Mouse (Mus musculus) liver, embryonic 12.5 days (tissue): ENCODE results near the gene Tmod1. TPM values are rescaled to one million over a fixed set of nuclear protein-coding genes. Genes with fewer than 3 reads are reported as not detected.

Experiments
- ATAC-seq: fragments of 200-750 bp; cut with Nextera tagmentation; 2 replicates; pipeline ENCODE4 v1.8.0; 2017; ENCODE audit warnings: moderate number of reproducible peaks, mild to moderate bottlenecking, moderate library complexity
- H3K27ac ChIP-seq: fragments of 300-500 bp; sonication (generic); 2 replicates; pipeline ENCODE4 v1.5.1; 2016; ENCODE audit warnings: mild to moderate bottlenecking
- H3K27me3 ChIP-seq: fragments of 300-500 bp; sonication (generic); replicated peaks from 2 replicates; pipeline ENCODE4 v1.6.1; 2016; ENCODE audit warnings: mild to moderate bottlenecking, moderate library complexity
- H3K36me3 ChIP-seq: fragments of 300-500 bp; sonication (generic); 2 replicates; pipeline ENCODE4 v1.6.1; 2016; ENCODE audit warnings: mild to moderate bottlenecking, moderate library complexity
- H3K4me1 ChIP-seq: fragments of 300-500 bp; sonication (generic); 2 replicates; pipeline ENCODE4 v1.6.1; 2016
- H3K4me2 ChIP-seq: fragments of 300-500 bp; sonication (generic); 2 replicates; pipeline ENCODE4 v1.6.1; 2016; ENCODE audit warnings: mild to moderate bottlenecking, moderate library complexity
- H3K4me3 ChIP-seq: fragments of 300-500 bp; sonication (generic); 2 replicates; pipeline ENCODE4 v1.5.1; 2016; ENCODE audit warnings: mild to moderate bottlenecking, moderate library complexity
- H3K9ac ChIP-seq: fragments of 300-500 bp; sonication (generic); 2 replicates; pipeline ENCODE4 v1.6.1; 2016; ENCODE audit warnings: mild to moderate bottlenecking, moderate library complexity
- H3K9me3 ChIP-seq: fragments of 300-500 bp; sonication (generic); replicated peaks from 2 replicates; pipeline ENCODE4 v1.6.1; 2016; ENCODE audit warnings: mild to moderate bottlenecking, moderate library complexity
- WGBS: fragments of 180-500 bp; shearing (Covaris S2); methylation state at CpG from one replicate; pipeline ENCODE4 v1.1.7; 2016; ENCODE audit not compliant: insufficient replicate concordance; 5-methylcytosine and 5-hydroxymethylcytosine counted together
- polyA plus RNA-seq: library from polyadenylated mRNA; unstranded; fragments of >200 nt; fragmentation: Nextera tagmentation; extraction: Ambion mirVana; gene quantifications from 2 replicates; pipeline ENCODE4 v1.2.1, GENCODE M21; 2016

Gene Tmod1
- polyA plus RNA-seq, 1 experiment from 2014 or later: 45.3 TPM

- Histone ChIP-seq H3K27ac (0 out of 2 replicates have a peak overlapping the region, but pooled peaks have one; percentile 1), H3K4me2 (peak overlapping the region; percentile 42)
Measured at GRCm38 (mm10) chr4:46032448-46032847, 6.3 kb upstream of the Tmod1 start.

GRCm38 (mm10) chr4:46033197-46033596 is 5.5 kb upstream of the Tmod1 start:
- Histone ChIP-seq H3K4me2 (no peak overlapping the region), H3K36me3 (no peaks in the 10 kb centered on the region), H3K4me3 (no peak overlapping the region), H3K9me3 (no peaks in the 10 kb centered on the region), H3K9ac (no peak overlapping the region), H3K27me3 (peaks cover 24% of the 10 kb centered on the region), H3K27ac (no peak overlapping the region), H3K4me1 (peaks cover 35% of the 10 kb centered on the region)
- 62% methylated on average over 2 of the region's 2 CpGs for WGBS
- ATAC-seq: peak; percentile 66

More at GRCm38 (mm10) chr4:46032448-46032847, 6.3 kb upstream of the Tmod1 start:
- 0 out of 2 replicates have a peak, but pooled peaks have one; percentile 7 for ATAC-seq
- 40% methylated on average over 9 of the region's 9 CpGs for WGBS
- Histone ChIP-seq H3K4me3 (no peak overlapping the region), H3K9me3 (no peaks in the 10 kb centered on the region), H3K36me3 (no peaks in the 10 kb centered on the region), H3K4me1 (peaks cover 36% of the 10 kb centered on the region), H3K27me3 (peaks cover 18% of the 10 kb centered on the region), H3K9ac (0 out of 2 replicates have a peak overlapping the region, but pooled peaks have one; percentile 0)

- Histone ChIP-seq H3K9me3 (no peaks in the 10 kb centered on the region), H3K27me3 (peaks cover 39% of the 10 kb centered on the region), H3K9ac (peak overlapping the region; percentile 98), H3K27ac (peak overlapping the region; percentile 100), H3K36me3 (peaks cover 9% of the 10 kb centered on the region), H3K4me2 (peak overlapping the region; percentile 81), H3K4me3 (peak overlapping the region; percentile 91), H3K4me1 (peaks cover 62% of the 10 kb centered on the region)
- WGBS: 13% methylated on average over 12 of the region's 12 CpGs
- ATAC-seq: no peak
Measured at GRCm38 (mm10) chr4:46038591-46038891, 194 bp upstream of the Tmod1 start.

- Histone ChIP-seq H3K9me3 (no peaks in the 10 kb centered on the region), H3K27me3 (peaks cover 32% of the 10 kb centered on the region), H3K4me1 (peaks cover 74% of the 10 kb centered on the region), H3K4me2 (peak overlapping the region; percentile 81), H3K36me3 (peaks cover 22% of the 10 kb centered on the region), H3K27ac (peak overlapping the region; percentile 100), H3K4me3 (peak overlapping the region; percentile 91), H3K9ac (peak overlapping the region; percentile 98)
- WGBS: 10% methylated on average over 6 of the region's 6 CpGs
- 0 out of 2 replicates have a peak, but pooled peaks have one; percentile 5 for ATAC-seq
Measured at GRCm38 (mm10) chr4:46039899-46040298, 1.2 kb downstream of the Tmod1 start.

- Histone ChIP-seq H3K27ac (peak overlapping the region; percentile 100), H3K4me3 (peak overlapping the region; percentile 91), H3K9me3 (no peaks in the 10 kb centered on the region), H3K9ac (peak overlapping the region; percentile 98), H3K4me2 (peak overlapping the region; percentile 81), H3K36me3 (peaks cover 30% of the 10 kb centered on the region), H3K4me1 (peaks cover 75% of the 10 kb centered on the region), H3K27me3 (peaks cover 32% of the 10 kb centered on the region)
- 2% methylated on average over 9 of the region's 9 CpGs for WGBS
- ATAC-seq: peak; percentile 87
Measured at GRCm38 (mm10) chr4:46040594-46041192, 2.0 kb downstream of the Tmod1 start.

- peak overlapping the region; percentile 98 for H3K9ac ChIP-seq
- peak overlapping the region; percentile 100 for H3K27ac ChIP-seq
- H3K4me3 ChIP-seq: peak overlapping the region; percentile 91
- H3K27me3 ChIP-seq: peaks cover 31% of the 10 kb centered on the region
- WGBS: 7% methylated on average over 7 of the region's 7 CpGs
- H3K4me2 ChIP-seq: peak overlapping the region; percentile 81
- H3K36me3 ChIP-seq: peaks cover 43% of the 10 kb centered on the region
- peak; percentile 60 for ATAC-seq
- H3K4me1 ChIP-seq: peaks cover 72% of the 10 kb centered on the region
- H3K9me3 ChIP-seq: no peaks in the 10 kb centered on the region
Measured at GRCm38 (mm10) chr4:46041761-46042504, 3.2 kb downstream of the Tmod1 start.

- peaks cover 76% of the 10 kb centered on the region for H3K4me1 ChIP-seq
- H3K27me3 ChIP-seq: peaks cover 26% of the 10 kb centered on the region
- H3K4me2 ChIP-seq: peak overlapping the region; percentile 81
- H3K9ac ChIP-seq: peak overlapping the region; percentile 98
- no peaks in the 10 kb centered on the region for H3K9me3 ChIP-seq
- 15% methylated on average over 5 of the region's 5 CpGs for WGBS
- H3K4me3 ChIP-seq: peak overlapping the region; percentile 91
- peak overlapping the region; percentile 100 for H3K27ac ChIP-seq
- ATAC-seq: peak; percentile 68
- H3K36me3 ChIP-seq: peaks cover 48% of the 10 kb centered on the region
Measured at GRCm38 (mm10) chr4:46042505-46042850, 3.7 kb downstream of the Tmod1 start.

GRCm38 (mm10) chr4:46043361-46043760 is 4.6 kb downstream of the Tmod1 start:
- H3K4me3 ChIP-seq: peak overlapping the region; percentile 91
- no peaks in the 10 kb centered on the region for H3K9me3 ChIP-seq
- peak overlapping the region; percentile 98 for H3K9ac ChIP-seq
- 68% methylated on average over 8 of the region's 8 CpGs for WGBS
- peaks cover 57% of the 10 kb centered on the region for H3K36me3 ChIP-seq
- peak overlapping the region; percentile 81 for H3K4me2 ChIP-seq
- peaks cover 20% of the 10 kb centered on the region for H3K27me3 ChIP-seq
- peaks cover 74% of the 10 kb centered on the region for H3K4me1 ChIP-seq
- H3K27ac ChIP-seq: peak overlapping the region; percentile 100; the same call in 1 of the 2 replicates
- ATAC-seq: no peak

GRCm38 (mm10) chr4:46047971-46048370 is 9.2 kb downstream of the Tmod1 start:
- Histone ChIP-seq H3K27ac (no peak overlapping the region), H3K9me3 (no peaks in the 10 kb centered on the region), H3K27me3 (no peaks in the 10 kb centered on the region), H3K4me1 (peaks cover 37% of the 10 kb centered on the region), H3K4me3 (no peak overlapping the region), H3K4me2 (no peak overlapping the region), H3K9ac (no peak overlapping the region), H3K36me3 (peaks cover 100% of the 10 kb centered on the region)
- ATAC-seq: no peak
- WGBS: 80% methylated on average over 4 of the region's 4 CpGs

GRCm38 (mm10) chr4:46048418-46048817 is 9.7 kb downstream of the Tmod1 start:
- Histone ChIP-seq H3K4me1 (peaks cover 34% of the 10 kb centered on the region), H3K27ac (no peak overlapping the region), H3K9me3 (no peaks in the 10 kb centered on the region), H3K9ac (no peak overlapping the region), H3K27me3 (no peaks in the 10 kb centered on the region), H3K4me3 (no peak overlapping the region), H3K36me3 (peaks cover 100% of the 10 kb centered on the region), H3K4me2 (no peak overlapping the region)
- 93% methylated on average over 7 of the region's 7 CpGs for WGBS
- ATAC-seq: no peak

- Histone ChIP-seq H3K4me1 (peaks cover 12% of the 10 kb centered on the region), H3K4me2 (no peak overlapping the region), H3K4me3 (no peak overlapping the region), H3K9ac (no peak overlapping the region), H3K9me3 (peaks cover 4% of the 10 kb centered on the region; the same call in 1 of the 2 replicates), H3K27ac (no peak overlapping the region), H3K36me3 (peaks cover 99% of the 10 kb centered on the region), H3K27me3 (no peaks in the 10 kb centered on the region)
- 92% methylated on average over 9 of the region's 9 CpGs for WGBS
- ATAC-seq: no peak
Measured at GRCm38 (mm10) chr4:46053323-46054107, 14.8 kb downstream of the Tmod1 start.
